Mouse (Mus musculus) ES-Bruce4 (cell line): ENCODE results near the gene Glis1.

Experiments
- CTCF ChIP-seq: IDR thresholded peaks from one replicate; pipeline ENCODE4 v1.8.1; 2011; ENCODE audit warnings: low read depth, low read length
- EP300 ChIP-seq: IDR thresholded peaks from 2 replicates; pipeline ENCODE4 v1.6.1; 2011; ENCODE audit warnings: low read depth, low read length; ENCODE audit not compliant: insufficient read depth
- POLR2A ChIP-seq: IDR thresholded peaks from one replicate; pipeline ENCODE4 v1.8.1; 2011; ENCODE audit warnings: low read length; ENCODE audit not compliant: insufficient read depth

DNA sequence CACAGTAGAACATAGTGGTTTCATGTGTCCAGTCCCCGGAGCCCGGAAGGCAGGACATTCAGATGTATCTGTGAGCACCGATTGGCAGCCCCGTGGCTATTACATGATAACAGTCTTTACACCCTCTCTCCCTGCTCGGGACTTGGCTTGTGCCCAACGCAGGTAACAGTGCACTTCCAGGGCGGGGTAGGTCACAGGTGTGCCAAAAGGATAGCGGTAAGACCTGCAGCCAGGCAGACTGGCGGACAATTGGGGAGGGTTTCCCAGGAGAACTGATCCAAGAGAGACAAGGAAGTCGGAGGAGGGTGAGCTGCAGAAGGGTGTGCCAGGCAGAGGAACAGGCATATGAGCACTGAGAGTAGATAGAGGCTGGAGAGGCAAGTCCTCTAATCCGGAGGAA lies 84.4 kb downstream of the Glis1 start:
- no peak for TF ChIP-seq CTCF
- TF ChIP-seq POLR2A: no peak
- TF ChIP-seq EP300: no peak
